Mouse (Mus musculus): Measurements from ENCODE around the gene Afg3l1.

DNA sequence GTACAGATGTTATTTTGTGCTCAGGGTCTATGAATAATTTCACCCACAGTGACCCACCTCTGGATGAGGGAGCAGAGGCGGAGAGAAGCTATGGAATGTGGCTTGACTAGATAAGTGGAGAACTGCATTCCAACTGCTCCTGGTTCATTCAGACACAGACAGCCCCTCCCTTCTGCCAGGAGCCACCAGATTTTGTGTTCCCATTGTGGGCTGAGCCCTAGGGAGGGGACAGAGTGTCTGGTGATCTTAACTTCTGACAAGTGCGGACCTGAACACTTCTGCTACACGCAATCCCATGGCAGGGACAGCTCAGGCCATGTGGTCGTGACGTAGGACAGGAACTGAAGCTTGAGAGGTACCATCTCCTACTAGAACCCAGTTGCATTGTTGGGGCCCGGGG lies 30.9 kb upstream of the Afg3l1 start:
- no peak for TF ChIP-seq POLR2A (IDR thresholded peaks at IDR 0.05; ENCODE audit: low read depth, low read length)
- TF ChIP-seq CTCF (IDR thresholded peaks at IDR 0.05; ENCODE audit: extremely low read depth, insufficient read length, insufficient replicate concordance, low read depth, low read length) = no peak
